ENCODE assay signal across 8 mouse cellular contexts in the genomic region with DNA sequence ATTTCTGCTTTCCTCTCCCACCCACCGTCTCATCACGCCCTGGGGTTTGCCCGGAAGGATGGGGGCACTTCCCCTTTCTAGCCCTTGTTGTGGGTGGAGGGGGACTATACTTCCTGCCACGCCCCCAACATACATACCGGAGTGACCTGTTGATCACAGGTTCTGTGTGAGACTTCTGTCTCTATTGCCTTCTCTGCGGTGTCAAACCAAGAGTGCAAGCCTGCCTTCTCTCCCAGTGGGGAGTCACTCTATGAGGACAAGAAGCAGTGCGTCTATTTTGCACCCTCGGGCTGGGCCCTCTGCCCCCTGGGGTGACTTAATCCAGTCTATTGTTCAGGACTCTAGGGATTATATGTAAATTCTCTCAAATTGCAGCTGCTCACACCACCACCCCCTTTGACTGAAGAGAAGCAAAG.
DNase-seq lines count a peak whose midpoint lies in the region; ATAC-seq lines count a peak whose summit lies in the region.

No protein-coding gene starts in this region.

- H3K4me3 ChIP-seq in liver, embryonic 11.5 days (ENCODE audit: low read depth, low read length), result no peak overlapping the region
- H3K4me3 ChIP-seq in neural tube, embryonic 13.5 days, result no peak overlapping the region

- intact Hi-C loops in left cerebral cortex, postnatal 14 days (cut with DNase I), result no loop called here

- peak; percentile 27 for DNase-seq in adrenal gland, postnatal 14 days
- DNase-seq in adrenal gland, adult (ENCODE audit: inconsistent age in 2 of 2, low spot score in 1 of 2), result no peak
- peak; percentile 42 for DNase-seq in embryo, embryonic 10.5 days (ENCODE audit: low spot score)
- no peak for DNase-seq in liver, embryonic 11.5 days (ENCODE audit: low spot score)
- no peak for DNase-seq in cerebellum, postnatal 36 days
- DNase-seq in left cerebral cortex, postnatal 14 days (ENCODE audit: low spot score in 2 of 2), result no peak
- no peak for DNase-seq in MN1 (ENCODE audit: low spot score)

- H3K9me3 ChIP-seq in liver, embryonic 11.5 days (ENCODE audit: control insufficient read depth, low read length), result no peaks in the 10 kb centered on the region
- no peaks in the 10 kb centered on the region for H3K9me3 ChIP-seq in neural tube, embryonic 13.5 days

- peak overlapping the region; percentile 12; the same call in 1 of the 2 replicates for H3K4me2 ChIP-seq in liver, embryonic 11.5 days
- no peak overlapping the region for H3K4me2 ChIP-seq in neural tube, embryonic 13.5 days

- WGBS in liver, embryonic 11.5 days, result 6% methylated on average over 8 of the region's 8 CpGs
- WGBS in neural tube, embryonic 13.5 days, result 4% methylated on average over 8 of the region's 8 CpGs

- no peaks in the 10 kb centered on the region for H3K36me3 ChIP-seq in liver, embryonic 11.5 days (ENCODE audit: control insufficient read depth, insufficient read depth, low read length)
- no peaks in the 10 kb centered on the region for H3K36me3 ChIP-seq in neural tube, embryonic 13.5 days

- 0 out of 2 replicates have a peak, but pooled peaks cover 9% of the 10 kb centered on the region for H3K4me1 ChIP-seq in liver, embryonic 11.5 days (replicated peaks; ENCODE audit: control insufficient read depth, insufficient read depth, low read length)
- peaks cover 25% of the 10 kb centered on the region for H3K4me1 ChIP-seq in neural tube, embryonic 13.5 days (replicated peaks)

- ATAC-seq in liver, embryonic 11.5 days (replicated peaks; ENCODE audit: low FRiP score), result no peak
- peak; percentile 23; the same call in 1 of the 2 replicates for ATAC-seq in neural tube, embryonic 13.5 days (ENCODE audit: low read depth)

- no peak overlapping the region for H3K27ac ChIP-seq in liver, embryonic 11.5 days (ENCODE audit: low read depth, low read length)
- H3K27ac ChIP-seq in neural tube, embryonic 13.5 days (replicated peaks), result no peak overlapping the region

- no peaks in the 10 kb centered on the region for H3K27me3 ChIP-seq in liver, embryonic 11.5 days (replicated peaks; ENCODE audit: control insufficient read depth, insufficient read depth, low read length)
- H3K27me3 ChIP-seq in neural tube, embryonic 13.5 days, result peaks cover 8% of the 10 kb centered on the region; the same call in 1 of the 2 replicates

- no peak overlapping the region for H3K9ac ChIP-seq in liver, embryonic 11.5 days (ENCODE audit: low read depth, low read length)
- no peak overlapping the region for H3K9ac ChIP-seq in neural tube, embryonic 13.5 days

Comparison
In these comparisons a context has a peak if more than half of its experiments do, and no peak if none do; other contexts are left out.
1. DNase-seq: peak in adrenal gland, postnatal 14 days (single experiment) and embryo, embryonic 10.5 days (single experiment); none in adrenal gland, adult (0 of 2), liver, embryonic 11.5 days (single experiment), cerebellum, postnatal 36 days (0 of 2), left cerebral cortex, postnatal 14 days (0 of 2) and MN1 (single experiment).